Mouse (Mus musculus): ENCODE measurements at regions not wholly inside any gene's neighbourhood (a gene's known extent, or its start where the extent isn't known, plus 50 kb on each side); places are given as distances from the start of the nearest gene placed in this dataset.
A peak's percentile ranks its signal among the peaks of the same experiment; 100 is the strongest.

DNA sequence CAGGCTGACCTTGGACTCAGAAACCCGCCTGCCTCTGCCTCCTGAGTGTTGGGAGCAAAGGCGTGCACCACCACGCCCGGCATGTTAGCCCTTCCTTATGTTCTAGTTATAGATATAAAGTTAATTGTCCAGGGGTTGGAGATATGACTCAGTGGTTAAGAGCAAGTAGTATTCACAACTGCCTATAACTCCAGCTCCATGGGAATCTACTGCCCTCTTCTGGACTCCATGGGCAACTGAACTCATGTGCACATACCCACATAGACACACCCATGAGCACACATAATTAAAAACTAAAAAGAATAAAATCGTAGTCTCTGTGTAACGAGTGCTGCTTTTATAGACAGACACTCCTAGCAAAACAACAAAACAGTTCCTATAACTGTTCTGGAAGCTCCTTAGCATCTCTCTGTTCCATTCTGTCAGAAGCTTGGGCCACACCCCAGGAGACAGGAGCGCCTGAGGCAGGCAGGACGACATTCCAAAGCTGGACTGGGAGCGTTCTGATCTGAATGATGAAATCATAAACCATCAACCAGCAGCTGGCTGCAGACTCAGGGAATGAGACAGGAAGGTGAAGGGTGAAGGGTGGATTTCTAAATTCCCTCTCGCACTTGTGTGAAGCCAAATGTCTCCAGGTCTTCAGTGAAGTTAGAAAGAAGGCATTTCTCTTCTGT is 80.6 kb upstream of the Zfp217 start:
- no peak overlapping the region for H3K4me2 ChIP-seq (replicated peaks; ENCODE audit: low read depth)
- no peak for TF ChIP-seq EP300 (optimal IDR thresholded peaks at IDR 0.05)
- peak; percentile 31 for TF ChIP-seq CTCF (IDR thresholded peaks at IDR 0.05; ENCODE audit: low read depth)
- no peaks in the 10 kb centered on the region for H3K27me3 ChIP-seq (ENCODE audit: control insufficient read depth, insufficient read depth, low read length)
- no peak for DNase-seq (ENCODE audit: low spot score)
- no peaks in the 10 kb centered on the region for H3K4me1 ChIP-seq (replicated peaks; ENCODE audit: control insufficient read depth, insufficient read depth)
- ATAC-seq (ENCODE audit: low FRiP score, low TSS enrichment) = no peak
- H3K4me3 ChIP-seq (ENCODE audit: low read depth, low read length) = no peak overlapping the region
- H3K9ac ChIP-seq (ENCODE audit: low read length) = no peak overlapping the region
- no peaks in the 10 kb centered on the region for H3K9me3 ChIP-seq (ENCODE audit: control insufficient read depth, low read length)
- no peak overlapping the region for H3K27ac ChIP-seq (replicated peaks)
- no peaks in the 10 kb centered on the region for H3K36me3 ChIP-seq (ENCODE audit: control insufficient read depth, insufficient read depth, low read length)
- 77% methylated on average over 10 of the region's 10 CpGs for WGBS

- 72% methylated on average over 7 of the region's 7 CpGs for WGBS
- no peaks in the 10 kb centered on the region for H3K36me3 ChIP-seq (ENCODE audit: control insufficient read depth, insufficient read depth, low read length)
- TF ChIP-seq CTCF (IDR thresholded peaks at IDR 0.05; ENCODE audit: low read depth) = no peak
- TF ChIP-seq EP300 (optimal IDR thresholded peaks at IDR 0.05) = no peak
Measured at GRCm38 (mm10) chr2:170223872-170224271, 76.0 kb upstream of the Zfp217 start.

DNA sequence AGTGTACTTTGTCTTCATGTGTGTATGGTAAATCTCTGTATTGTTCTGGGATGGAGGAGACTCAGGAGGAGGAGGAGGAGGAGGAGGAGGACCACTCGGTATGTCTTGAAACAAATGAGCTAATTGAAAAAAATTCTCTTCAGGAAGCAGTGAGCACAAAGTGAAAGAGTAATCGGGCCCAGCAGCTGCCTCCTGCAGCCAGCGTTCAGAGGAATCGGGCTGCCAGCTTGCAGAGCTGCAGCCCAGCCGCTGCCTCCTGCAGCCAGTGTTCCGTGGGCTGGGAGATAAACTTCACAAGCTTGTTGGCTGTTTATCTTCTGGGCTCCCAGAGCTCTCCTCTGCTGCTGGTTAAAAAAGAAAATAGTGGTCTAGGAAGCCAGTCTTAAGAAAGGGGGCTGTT is 74.9 kb upstream of the Zfp217 start:
- H3K36me3 ChIP-seq (ENCODE audit: control insufficient read depth, insufficient read depth, low read length) = no peaks in the 10 kb centered on the region
- 0 out of 2 replicates have a peak, but pooled peaks cover 2% of the 10 kb centered on the region for H3K4me1 ChIP-seq (replicated peaks; ENCODE audit: control insufficient read depth, insufficient read depth)
- no peaks in the 10 kb centered on the region for H3K9me3 ChIP-seq (ENCODE audit: control insufficient read depth, low read length)
- 10% methylated on average over 6 of the region's 6 CpGs for WGBS
- H3K9ac ChIP-seq (ENCODE audit: low read length) = no peak overlapping the region
- H3K4me2 ChIP-seq (replicated peaks; ENCODE audit: low read depth) = no peak overlapping the region
- no peak overlapping the region for H3K4me3 ChIP-seq (ENCODE audit: low read depth, low read length)
- ATAC-seq (ENCODE audit: low FRiP score, low TSS enrichment) (no peak), DNase-seq (ENCODE audit: low spot score) (no peak)
- no peaks in the 10 kb centered on the region for H3K27me3 ChIP-seq (ENCODE audit: control insufficient read depth, insufficient read depth, low read length)
- TF ChIP-seq CTCF (IDR thresholded peaks at IDR 0.05; ENCODE audit: low read depth) (no peak), EP300 (optimal IDR thresholded peaks at IDR 0.05) (no peak)
- no peak overlapping the region for H3K27ac ChIP-seq (replicated peaks)

More at GRCm38 (mm10) chr2:170223872-170224271, 76.0 kb upstream of the Zfp217 start:
- Histone ChIP-seq H3K9ac (ENCODE audit: low read length) (no peak overlapping the region), H3K9me3 (ENCODE audit: control insufficient read depth, low read length) (no peaks in the 10 kb centered on the region), H3K4me2 (replicated peaks; ENCODE audit: low read depth) (no peak overlapping the region), H3K27me3 (ENCODE audit: control insufficient read depth, insufficient read depth, low read length) (no peaks in the 10 kb centered on the region), H3K4me1 (replicated peaks; ENCODE audit: control insufficient read depth, insufficient read depth) (0 out of 2 replicates have a peak, but pooled peaks cover 2% of the 10 kb centered on the region), H3K4me3 (ENCODE audit: low read depth, low read length) (no peak overlapping the region), H3K27ac (replicated peaks) (no peak overlapping the region)
- ATAC-seq (ENCODE audit: low FRiP score, low TSS enrichment) (no peak), DNase-seq (ENCODE audit: low spot score) (no peak)

DNA sequence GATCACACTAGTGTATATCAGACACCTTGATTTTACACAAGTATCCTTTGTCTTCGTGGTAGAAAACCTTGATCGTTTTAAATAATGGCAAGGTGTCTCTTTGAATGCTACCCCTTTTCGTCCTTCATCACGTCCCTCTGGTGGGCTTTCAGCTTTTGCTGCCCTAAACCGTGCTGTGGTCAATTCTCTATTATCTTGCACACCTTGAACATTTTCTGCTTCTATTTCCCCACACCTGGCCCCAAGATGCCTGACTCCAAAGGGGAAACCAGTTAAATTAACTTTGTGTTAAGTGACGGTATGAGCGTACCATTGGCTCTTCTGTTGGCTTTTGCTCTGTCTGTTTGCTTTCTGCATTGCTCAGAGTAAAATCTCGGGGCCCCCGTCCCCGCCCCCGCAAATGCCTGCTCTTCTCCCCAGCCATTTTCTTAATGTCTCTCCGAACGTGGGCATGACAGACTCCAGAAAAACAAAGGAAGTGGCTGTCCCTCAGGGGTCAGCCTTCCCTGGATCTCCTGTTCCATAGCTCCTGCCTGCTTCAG is 74.2 kb upstream of the Zfp217 start:
- no peak overlapping the region for H3K9ac ChIP-seq (ENCODE audit: low read length)
- no peak overlapping the region; the same call in 1 of the 2 replicates for H3K4me2 ChIP-seq (replicated peaks; ENCODE audit: low read depth)
- 0 out of 2 replicates have a peak, but pooled peaks cover 2% of the 10 kb centered on the region for H3K4me1 ChIP-seq (replicated peaks; ENCODE audit: control insufficient read depth, insufficient read depth)
- DNase-seq (ENCODE audit: low spot score) (no peak), ATAC-seq (ENCODE audit: low FRiP score, low TSS enrichment) (no peak)
- H3K9me3 ChIP-seq (ENCODE audit: control insufficient read depth, low read length) = no peaks in the 10 kb centered on the region
- no peak for TF ChIP-seq CTCF (IDR thresholded peaks at IDR 0.05; ENCODE audit: low read depth)
- no peak for TF ChIP-seq EP300 (optimal IDR thresholded peaks at IDR 0.05)
- no peak overlapping the region for H3K4me3 ChIP-seq (ENCODE audit: low read depth, low read length)
- no peaks in the 10 kb centered on the region for H3K27me3 ChIP-seq (ENCODE audit: control insufficient read depth, insufficient read depth, low read length)
- H3K27ac ChIP-seq (replicated peaks) = no peak overlapping the region
- H3K36me3 ChIP-seq (ENCODE audit: control insufficient read depth, insufficient read depth, low read length) = no peaks in the 10 kb centered on the region
- 22% methylated on average over 13 of the region's 13 CpGs for WGBS

GRCm38 (mm10) chr2:170220871-170221369 is 73.0 kb upstream of the Zfp217 start:
- H3K4me2 ChIP-seq (replicated peaks; ENCODE audit: low read depth) = peak overlapping the region; percentile 57
- H3K27me3 ChIP-seq (ENCODE audit: control insufficient read depth, insufficient read depth, low read length) = no peaks in the 10 kb centered on the region
- 0 out of 2 replicates have a peak overlapping the region, but pooled peaks have one; percentile 24 for H3K27ac ChIP-seq (replicated peaks)
- DNase-seq (ENCODE audit: low spot score) (peak; percentile 32), ATAC-seq (ENCODE audit: low FRiP score, low TSS enrichment) (no peak)
- H3K36me3 ChIP-seq (ENCODE audit: control insufficient read depth, insufficient read depth, low read length) = no peaks in the 10 kb centered on the region
- H3K9ac ChIP-seq (ENCODE audit: low read length) = peak overlapping the region; percentile 41
- no peak for TF ChIP-seq EP300 (optimal IDR thresholded peaks at IDR 0.05)
- peak overlapping the region; percentile 34 for H3K4me3 ChIP-seq (ENCODE audit: low read depth, low read length)
- 0 out of 2 replicates have a peak, but pooled peaks cover 2% of the 10 kb centered on the region for H3K4me1 ChIP-seq (replicated peaks; ENCODE audit: control insufficient read depth, insufficient read depth)
- no peaks in the 10 kb centered on the region for H3K9me3 ChIP-seq (ENCODE audit: control insufficient read depth, low read length)
- 1% methylated on average over 20 of the region's 20 CpGs for WGBS

DNA sequence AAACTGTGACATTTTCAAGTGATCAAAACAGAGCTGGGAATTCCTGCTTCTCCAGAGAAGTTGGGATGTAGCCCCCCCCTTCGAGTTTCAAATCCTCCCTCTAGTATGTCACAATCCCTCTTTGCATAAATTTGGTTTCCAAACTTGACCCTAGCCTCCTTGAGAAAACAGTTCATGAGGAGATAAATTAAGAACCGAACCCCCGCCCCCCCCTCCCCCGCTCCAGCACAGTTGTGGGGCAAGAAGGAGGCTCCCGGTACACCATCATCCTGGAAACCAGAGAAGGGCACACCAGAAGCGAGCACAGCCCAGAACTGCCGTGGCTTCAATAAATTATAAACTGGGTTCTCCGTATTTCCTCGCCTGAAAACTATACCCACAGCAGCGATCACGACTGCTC is 72.5 kb upstream of the Zfp217 start:
- WGBS = 9% methylated on average over 11 of the region's 11 CpGs
- Histone ChIP-seq H3K4me3 (ENCODE audit: low read depth, low read length) (peak overlapping the region; percentile 34), H3K9me3 (ENCODE audit: control insufficient read depth, low read length) (no peaks in the 10 kb centered on the region), H3K4me1 (replicated peaks; ENCODE audit: control insufficient read depth, insufficient read depth) (0 out of 2 replicates have a peak, but pooled peaks cover 2% of the 10 kb centered on the region), H3K4me2 (replicated peaks; ENCODE audit: low read depth) (peak overlapping the region; percentile 57), H3K9ac (ENCODE audit: low read length) (no peak overlapping the region; the same call in 1 of the 2 replicates), H3K36me3 (ENCODE audit: control insufficient read depth, insufficient read depth, low read length) (no peaks in the 10 kb centered on the region), H3K27ac (replicated peaks) (0 out of 2 replicates have a peak overlapping the region, but pooled peaks have one; percentile 24), H3K27me3 (ENCODE audit: control insufficient read depth, insufficient read depth, low read length) (no peaks in the 10 kb centered on the region)
- ATAC-seq (ENCODE audit: low FRiP score, low TSS enrichment) (no peak), DNase-seq (ENCODE audit: low spot score) (no peak)
- TF ChIP-seq CTCF (IDR thresholded peaks at IDR 0.05; ENCODE audit: low read depth) = no peak
- no peak for TF ChIP-seq EP300 (optimal IDR thresholded peaks at IDR 0.05)
